Mouse (Mus musculus): ENCODE results near the gene Spag17. TPM values are rescaled to one million over a fixed set of nuclear protein-coding genes. Genes with fewer than 3 reads are reported as not detected.

The Spag17 gene
- polyA plus RNA-seq, 1 experiment from 2014 or later, result 0.22 TPM

- Histone ChIP-seq H3K4me1 (ENCODE audit: control insufficient read depth, insufficient read depth, low read length) (no peaks in the 10 kb centered on the region), H3K9me3 (replicated peaks; ENCODE audit: control insufficient read depth, low read length) (no peaks in the 10 kb centered on the region), H3K9ac (ENCODE audit: low read length) (no peak overlapping the region), H3K27me3 (replicated peaks; ENCODE audit: control insufficient read depth, insufficient read depth, low read length) (no peaks in the 10 kb centered on the region), H3K36me3 (ENCODE audit: control insufficient read depth, insufficient read depth, low read length) (no peaks in the 10 kb centered on the region), H3K27ac (ENCODE audit: low read depth, low read length) (no peak overlapping the region), H3K4me2 (ENCODE audit: low read length) (no peak overlapping the region), H3K4me3 (ENCODE audit: low read depth, low read length) (no peak overlapping the region)
- WGBS, result 86% methylated on average over 9 of the region's 9 CpGs
- ATAC-seq, result no peak
- DNase-seq (ENCODE audit: low spot score), result no peak
Measured at GRCm38 (mm10) chr3:99954039-99954602, 68.9 kb downstream of the Spag17 start.

- H3K27ac ChIP-seq (ENCODE audit: low read depth, low read length), result no peak overlapping the region
- H3K9me3 ChIP-seq (replicated peaks; ENCODE audit: control insufficient read depth, low read length), result no peaks in the 10 kb centered on the region
- H3K4me1 ChIP-seq (ENCODE audit: control insufficient read depth, insufficient read depth, low read length), result no peaks in the 10 kb centered on the region
- H3K9ac ChIP-seq (ENCODE audit: low read length), result no peak overlapping the region
- H3K4me2 ChIP-seq (ENCODE audit: low read length), result no peak overlapping the region
- no peak overlapping the region for H3K4me3 ChIP-seq (ENCODE audit: low read depth, low read length)
- H3K36me3 ChIP-seq (ENCODE audit: control insufficient read depth, insufficient read depth, low read length), result no peaks in the 10 kb centered on the region
- no peak for ATAC-seq
- H3K27me3 ChIP-seq (replicated peaks; ENCODE audit: control insufficient read depth, insufficient read depth, low read length), result no peaks in the 10 kb centered on the region
- DNase-seq (ENCODE audit: low spot score), result no peak
Measured at GRCm38 (mm10) chr3:99956517-99956916, 71.3 kb downstream of the Spag17 start.

GRCm38 (mm10) chr3:99959805-99960485, 74.7 kb downstream of the Spag17 start:
- Histone ChIP-seq H3K9me3 (replicated peaks; ENCODE audit: control insufficient read depth, low read length) (no peaks in the 10 kb centered on the region), H3K4me1 (ENCODE audit: control insufficient read depth, insufficient read depth, low read length) (no peaks in the 10 kb centered on the region), H3K4me2 (ENCODE audit: low read length) (no peak overlapping the region), H3K4me3 (ENCODE audit: low read depth, low read length) (no peak overlapping the region), H3K27me3 (replicated peaks; ENCODE audit: control insufficient read depth, insufficient read depth, low read length) (no peaks in the 10 kb centered on the region), H3K36me3 (ENCODE audit: control insufficient read depth, insufficient read depth, low read length) (no peaks in the 10 kb centered on the region), H3K27ac (ENCODE audit: low read depth, low read length) (no peak overlapping the region), H3K9ac (ENCODE audit: low read length) (no peak overlapping the region)
- DNase-seq (ENCODE audit: low spot score) (no peak), ATAC-seq (no peak)
- WGBS, result 58% methylated on average over 7 of the region's 7 CpGs

- H3K27me3 ChIP-seq (replicated peaks; ENCODE audit: control insufficient read depth, insufficient read depth, low read length), result no peaks in the 10 kb centered on the region
- H3K4me3 ChIP-seq (ENCODE audit: low read depth, low read length), result no peak overlapping the region
- ATAC-seq, result no peak
- H3K9me3 ChIP-seq (replicated peaks; ENCODE audit: control insufficient read depth, low read length), result no peaks in the 10 kb centered on the region
- no peak overlapping the region for H3K27ac ChIP-seq (ENCODE audit: low read depth, low read length)
- WGBS, result 71% methylated on average over 6 of the region's 6 CpGs
- no peaks in the 10 kb centered on the region for H3K36me3 ChIP-seq (ENCODE audit: control insufficient read depth, insufficient read depth, low read length)
- no peak overlapping the region for H3K4me2 ChIP-seq (ENCODE audit: low read length)
- H3K4me1 ChIP-seq (ENCODE audit: control insufficient read depth, insufficient read depth, low read length), result no peaks in the 10 kb centered on the region
- DNase-seq (ENCODE audit: low spot score), result no peak
- H3K9ac ChIP-seq (ENCODE audit: low read length), result no peak overlapping the region
Measured at GRCm38 (mm10) chr3:99964345-99964744, 79.1 kb downstream of the Spag17 start.

- Histone ChIP-seq H3K4me1 (ENCODE audit: control insufficient read depth, insufficient read depth, low read length) (no peaks in the 10 kb centered on the region), H3K36me3 (ENCODE audit: control insufficient read depth, insufficient read depth, low read length) (no peaks in the 10 kb centered on the region), H3K27ac (ENCODE audit: low read depth, low read length) (no peak overlapping the region), H3K4me3 (ENCODE audit: low read depth, low read length) (no peak overlapping the region), H3K9ac (ENCODE audit: low read length) (no peak overlapping the region), H3K27me3 (replicated peaks; ENCODE audit: control insufficient read depth, insufficient read depth, low read length) (no peaks in the 10 kb centered on the region), H3K9me3 (replicated peaks; ENCODE audit: control insufficient read depth, low read length) (no peaks in the 10 kb centered on the region), H3K4me2 (ENCODE audit: low read length) (no peak overlapping the region)
- DNase-seq (ENCODE audit: low spot score), result no peak
- no peak for ATAC-seq
- WGBS, result 62% methylated on average over 4 of the region's 4 CpGs
Measured at GRCm38 (mm10) chr3:99965863-99966262, 80.7 kb downstream of the Spag17 start.

GRCm38 (mm10) chr3:99966285-99966684, 81.1 kb downstream of the Spag17 start:
- Histone ChIP-seq H3K4me2 (ENCODE audit: low read length) (no peak overlapping the region), H3K9me3 (replicated peaks; ENCODE audit: control insufficient read depth, low read length) (no peaks in the 10 kb centered on the region), H3K27ac (ENCODE audit: low read depth, low read length) (no peak overlapping the region), H3K36me3 (ENCODE audit: control insufficient read depth, insufficient read depth, low read length) (no peaks in the 10 kb centered on the region), H3K27me3 (replicated peaks; ENCODE audit: control insufficient read depth, insufficient read depth, low read length) (no peaks in the 10 kb centered on the region), H3K4me1 (ENCODE audit: control insufficient read depth, insufficient read depth, low read length) (no peaks in the 10 kb centered on the region), H3K9ac (ENCODE audit: low read length) (no peak overlapping the region), H3K4me3 (ENCODE audit: low read depth, low read length) (no peak overlapping the region)
- WGBS, result 57% methylated on average over 2 of the region's 2 CpGs
- DNase-seq (ENCODE audit: low spot score) (no peak), ATAC-seq (no peak)

GRCm38 (mm10) chr3:99970766-99971165, 85.6 kb downstream of the Spag17 start:
- Histone ChIP-seq H3K36me3 (ENCODE audit: control insufficient read depth, insufficient read depth, low read length) (no peaks in the 10 kb centered on the region), H3K9ac (ENCODE audit: low read length) (no peak overlapping the region), H3K27ac (ENCODE audit: low read depth, low read length) (no peak overlapping the region), H3K9me3 (replicated peaks; ENCODE audit: control insufficient read depth, low read length) (no peaks in the 10 kb centered on the region), H3K4me3 (ENCODE audit: low read depth, low read length) (no peak overlapping the region), H3K4me1 (ENCODE audit: control insufficient read depth, insufficient read depth, low read length) (no peaks in the 10 kb centered on the region), H3K27me3 (replicated peaks; ENCODE audit: control insufficient read depth, insufficient read depth, low read length) (no peaks in the 10 kb centered on the region), H3K4me2 (ENCODE audit: low read length) (no peak overlapping the region)
- DNase-seq (ENCODE audit: low spot score) (peak; percentile 11), ATAC-seq (no peak)
- 60% methylated on average over 5 of the region's 5 CpGs for WGBS

- Histone ChIP-seq H3K4me3 (ENCODE audit: low read depth, low read length) (no peak overlapping the region), H3K4me2 (ENCODE audit: low read length) (no peak overlapping the region), H3K27me3 (replicated peaks; ENCODE audit: control insufficient read depth, insufficient read depth, low read length) (no peaks in the 10 kb centered on the region), H3K36me3 (ENCODE audit: control insufficient read depth, insufficient read depth, low read length) (no peaks in the 10 kb centered on the region), H3K4me1 (ENCODE audit: control insufficient read depth, insufficient read depth, low read length) (no peaks in the 10 kb centered on the region), H3K9ac (ENCODE audit: low read length) (no peak overlapping the region), H3K9me3 (replicated peaks; ENCODE audit: control insufficient read depth, low read length) (peaks cover 3% of the 10 kb centered on the region; the same call in 1 of the 2 replicates), H3K27ac (ENCODE audit: low read depth, low read length) (no peak overlapping the region)
- no peak for ATAC-seq
- WGBS, result 72% methylated on average over 7 of the region's 7 CpGs
- DNase-seq (ENCODE audit: low spot score), result no peak
Measured at GRCm38 (mm10) chr3:99981046-99981445, 95.8 kb downstream of the Spag17 start.

GRCm38 (mm10) chr3:100004676-100005075, 119.5 kb downstream of the Spag17 start:
- H3K36me3 ChIP-seq (ENCODE audit: control insufficient read depth, insufficient read depth, low read length), result no peaks in the 10 kb centered on the region
- H3K27ac ChIP-seq (ENCODE audit: low read depth, low read length), result no peak overlapping the region
- no peak for ATAC-seq
- no peak for DNase-seq (ENCODE audit: low spot score)
- H3K9ac ChIP-seq (ENCODE audit: low read length), result no peak overlapping the region
- no peaks in the 10 kb centered on the region for H3K27me3 ChIP-seq (replicated peaks; ENCODE audit: control insufficient read depth, insufficient read depth, low read length)
- no peaks in the 10 kb centered on the region for H3K4me1 ChIP-seq (ENCODE audit: control insufficient read depth, insufficient read depth, low read length)
- no peak overlapping the region for H3K4me2 ChIP-seq (ENCODE audit: low read length)
- WGBS, result 50% methylated on average over 1 of the region's 1 CpGs
- no peak overlapping the region for H3K4me3 ChIP-seq (ENCODE audit: low read depth, low read length)
- H3K9me3 ChIP-seq (replicated peaks; ENCODE audit: control insufficient read depth, low read length), result no peaks in the 10 kb centered on the region
